Mouse (Mus musculus) G1E (cell line): ENCODE data around the gene Wdr95. TPM values are rescaled to one million over a fixed set of nuclear protein-coding genes. Genes with fewer than 3 reads are reported as not detected.

Source experiments
- ATAC-seq: 2 replicates; pipeline ENCODE4 v1.8.0; 2016; ENCODE audit warnings: mild to moderate bottlenecking; ENCODE audit not compliant: insufficient number of reproducible peaks, poor library complexity, low FRiP score, severe bottlenecking; ENCODE audit errors: extremely low read depth
- DNase-seq: peaks from one replicate; pipeline ENCODE4 v3.0.0; 2012; ENCODE audit warnings: low spot score
- H3K27me3 ChIP-seq: 2 replicates; pipeline ENCODE4 v1.6.1; 2012; ENCODE audit warnings: mild to moderate bottlenecking, low read length, inconsistent platforms; ENCODE audit not compliant: insufficient read depth
- H3K36me3 ChIP-seq: replicated peaks from 2 replicates; pipeline ENCODE3; 2012; ENCODE audit warnings: mild to moderate bottlenecking, inconsistent platforms
- H3K4me1 ChIP-seq: 2 replicates; pipeline ENCODE4 v1.6.1; 2012; ENCODE audit warnings: low read depth, low read length, inconsistent platforms, mixed read lengths; ENCODE audit not compliant: insufficient read depth
- H3K4me3 ChIP-seq: 2 replicates; pipeline ENCODE4 v1.5.1; 2012; ENCODE audit warnings: low read depth, mild to moderate bottlenecking, inconsistent platforms, low read length, moderate library complexity, mixed read lengths
- H3K9me3 ChIP-seq: replicated peaks from 2 replicates; pipeline ENCODE4 v1.6.1; 2012; ENCODE audit warnings: inconsistent platforms
- CTCF ChIP-seq: IDR thresholded peaks from 2 replicates; pipeline ENCODE4 v1.5.1; 2012; ENCODE audit warnings: low read depth, low read length, inconsistent platforms, mixed read lengths
- GATA1 ChIP-seq: IDR thresholded peaks from 2 replicates; pipeline ENCODE4 v1.6.1; 2012; ENCODE audit warnings: borderline replicate concordance, low read length, inconsistent platforms, mixed read lengths
- GATA2 ChIP-seq: IDR thresholded peaks from 2 replicates; pipeline ENCODE4 v1.6.1; 2012; ENCODE audit warnings: low read depth, low read length, inconsistent platforms, borderline replicate concordance
- POLR2AphosphoS5 ChIP-seq: IDR thresholded peaks from 2 replicates; pipeline ENCODE4 v1.6.1; 2012; ENCODE audit warnings: low read depth, low read length, inconsistent platforms; ENCODE audit not compliant: insufficient replicate concordance
- TAL1 ChIP-seq: conservative IDR thresholded peaks from 2 replicates; pipeline ENCODE4 v1.6.1; 2012; ENCODE audit warnings: low read depth, low read length, inconsistent platforms, mixed read lengths
- polyA plus RNA-seq: library from polyadenylated mRNA; stranded (reverse); fragments of >175 nt; gene quantifications from 2 replicates; pipeline ENCODE4 v1.2.3, GENCODE M21; 2012
- total RNA-seq, 2 experiments: library from RNA; stranded (forward) in 1 of 2; stranded (reverse) in 1 of 2; fragments of 200-1000 nt in 1 of 2; fragments of >200 nt in 1 of 2; fragmentation: Nextera tagmentation in 1 of 2; gene quantifications; 2 replicates each; pipeline ENCODE4 v1.2.3; 2014 to 2017

Wdr95 gene
- total and polyA plus RNA-seq, 3 experiments = not detected

- no peak for DNase-seq
- Histone ChIP-seq H3K4me1 (peaks cover 57% of the 10 kb centered on the region), H3K9me3 (no peaks in the 10 kb centered on the region), H3K27me3 (no peaks in the 10 kb centered on the region), H3K4me3 (peak overlapping the region; percentile 7; the same call in 1 of the 2 replicates), H3K36me3 (peaks cover 92% of the 10 kb centered on the region)
- ATAC-seq = peak; percentile 59
- TF ChIP-seq TAL1 (no peak), GATA1 (no peak), CTCF (no peak), GATA2 (no peak), POLR2AphosphoS5 (no peak)
These were observed 95.6 kb downstream of the Wdr95 start for GRCm38 (mm10) chr5:149623815-149624675.

GRCm38 (mm10) chr5:149625547-149625946, 97.1 kb downstream of the Wdr95 start:
- ATAC-seq = 0 out of 2 replicates have a peak, but pooled peaks have one; percentile 11
- Histone ChIP-seq H3K36me3 (peaks cover 92% of the 10 kb centered on the region), H3K4me1 (peaks cover 60% of the 10 kb centered on the region), H3K9me3 (no peaks in the 10 kb centered on the region), H3K4me3 (no peak overlapping the region), H3K27me3 (no peaks in the 10 kb centered on the region)
- TF ChIP-seq POLR2AphosphoS5 (no peak), GATA2 (no peak), TAL1 (no peak), GATA1 (no peak), CTCF (no peak)
- DNase-seq = no peak

- TF ChIP-seq TAL1 (no peak), GATA2 (no peak), POLR2AphosphoS5 (no peak), CTCF (no peak), GATA1 (no peak)
- Histone ChIP-seq H3K36me3 (peaks cover 50% of the 10 kb centered on the region), H3K27me3 (no peaks in the 10 kb centered on the region), H3K4me1 (peaks cover 30% of the 10 kb centered on the region), H3K4me3 (peak overlapping the region; percentile 95), H3K9me3 (no peaks in the 10 kb centered on the region)
- ATAC-seq = no peak
- DNase-seq = no peak
These were observed 106.0 kb downstream of the Wdr95 start for GRCm38 (mm10) chr5:149634409-149635035.

- ATAC-seq = no peak
- Histone ChIP-seq H3K9me3 (no peaks in the 10 kb centered on the region), H3K36me3 (peaks cover 39% of the 10 kb centered on the region), H3K27me3 (no peaks in the 10 kb centered on the region), H3K4me3 (peak overlapping the region; percentile 95), H3K4me1 (peaks cover 30% of the 10 kb centered on the region)
- DNase-seq = no peak
- TF ChIP-seq GATA2 (no peak), TAL1 (no peak), CTCF (no peak), GATA1 (no peak), POLR2AphosphoS5 (no peak)
These were observed 107.1 kb downstream of the Wdr95 start for GRCm38 (mm10) chr5:149635556-149635955.

- peak; percentile 97 for DNase-seq
- peaks cover 33% of the 10 kb centered on the region for H3K4me1 ChIP-seq
- peak within 1 kb of the TSS; percentile 95 for H3K4me3 ChIP-seq
- ATAC-seq = peak; percentile 85
- H3K36me3 ChIP-seq = peaks cover 32% of the 10 kb centered on the region
- H3K9me3 ChIP-seq = no peaks in the 10 kb centered on the region
- TF ChIP-seq GATA1 (no peak), GATA2 (no peak), TAL1 (no peak), POLR2AphosphoS5 (no peak), CTCF (no peak)
- H3K27me3 ChIP-seq = no peaks in the 10 kb centered on the region
These were observed 107.8 kb downstream of the Wdr95 start, which contains the start of gene Hsph1 for GRCm38 (mm10) chr5:149636075-149636920. Hsph1 (minus strand) TSS chr5:149636376.
